Mouse (Mus musculus) G1E (cell line): ENCODE measurements around the gene Trmt112.

Experiments used
- CTCF ChIP-seq: IDR thresholded peaks from 2 replicates; pipeline ENCODE4 v1.5.1; 2012; ENCODE audit warnings: low read depth, low read length, inconsistent platforms, mixed read lengths
- GATA1 ChIP-seq: IDR thresholded peaks from 2 replicates; pipeline ENCODE4 v1.6.1; 2012; ENCODE audit warnings: borderline replicate concordance, low read length, inconsistent platforms, mixed read lengths
- POLR2AphosphoS5 ChIP-seq: IDR thresholded peaks from 2 replicates; pipeline ENCODE4 v1.6.1; 2012; ENCODE audit warnings: low read depth, low read length, inconsistent platforms; ENCODE audit not compliant: insufficient replicate concordance
- TAL1 ChIP-seq: conservative IDR thresholded peaks from 2 replicates; pipeline ENCODE4 v1.6.1; 2012; ENCODE audit warnings: low read depth, low read length, inconsistent platforms, mixed read lengths

- TF ChIP-seq CTCF, result no peak
- no peak for TF ChIP-seq GATA1
- TF ChIP-seq POLR2AphosphoS5, result no peak
- no peak for TF ChIP-seq TAL1
Observed at GRCm38 (mm10) chr19:6916496-6916895, 7.0 kb downstream of the Trmt112 start.
